Mouse (Mus musculus) lung, embryonic 14.5 days (tissue): Measurements from ENCODE around the gene Tdrd7. TPM values are rescaled to one million over a fixed set of nuclear protein-coding genes. Genes with fewer than 3 reads are reported as not detected.

Experiments
- ATAC-seq: fragments of 200-750 bp; cut with Nextera tagmentation; 2 replicates; pipeline ENCODE4 v1.8.0; 2017; ENCODE audit warnings: mild to moderate bottlenecking, moderate TSS enrichment, moderate library complexity; ENCODE audit not compliant: insufficient read depth
- DNase-seq: peaks from one replicate; pipeline ENCODE4 v3.0.0-alpha.2; 2015
- H3K27ac ChIP-seq: fragments of 300-500 bp; sonication (generic); 2 replicates; pipeline ENCODE4 v1.5.1; 2014; ENCODE audit warnings: low read depth, mild to moderate bottlenecking, moderate library complexity
- H3K27me3 ChIP-seq: fragments of 300-500 bp; sonication (generic); 2 replicates; pipeline ENCODE4 v1.6.1; 2014; ENCODE audit warnings: low read length, control low read depth; ENCODE audit not compliant: insufficient read depth
- H3K36me3 ChIP-seq: fragments of 300-500 bp; sonication (generic); 2 replicates; pipeline ENCODE4 v1.6.1; 2014; ENCODE audit warnings: control low read depth; ENCODE audit not compliant: insufficient read depth
- H3K4me1 ChIP-seq: fragments of 300-500 bp; sonication (generic); 2 replicates; pipeline ENCODE4 v1.6.1; 2014; ENCODE audit warnings: antibody characterized with exemption, control low read depth; ENCODE audit not compliant: insufficient read depth
- H3K4me2 ChIP-seq: fragments of 300-500 bp; sonication (generic); 2 replicates; pipeline ENCODE4 v1.6.1; 2014; ENCODE audit warnings: mild to moderate bottlenecking
- H3K4me3 ChIP-seq: fragments of 300-500 bp; sonication (generic); 2 replicates; pipeline ENCODE4 v1.5.1; 2014; ENCODE audit warnings: low read depth, low read length
- H3K9ac ChIP-seq: fragments of 300-500 bp; sonication (generic); 2 replicates; pipeline ENCODE4 v1.6.1; 2014
- H3K9me3 ChIP-seq: fragments of 300-500 bp; sonication (generic); 2 replicates; pipeline ENCODE4 v1.6.1; 2016; ENCODE audit warnings: low read depth, low read length, control low read depth
- CTCF ChIP-seq: IDR thresholded peaks from 2 replicates; pipeline ENCODE4 v1.5.1; 2016; ENCODE audit warnings: antibody characterized with exemption, low read depth
- WGBS: fragments of 180-500 bp; shearing (Covaris S2); extraction: QIAGEN DNeasy Blood & Tissue Kit; methylation state at CpG from one replicate; pipeline ENCODE4 v1.1.7; 2014; 5-methylcytosine and 5-hydroxymethylcytosine counted together
- polyA plus RNA-seq: library from polyadenylated mRNA; unstranded; fragments of >200 nt; fragmentation: Nextera tagmentation; extraction: Ambion mirVana; gene quantifications from 2 replicates; pipeline ENCODE4 v1.2.1, GENCODE M21; 2014

The Tdrd7 gene
- polyA plus RNA-seq, 1 experiment from 2014 or later, result 15.8 TPM

DNA sequence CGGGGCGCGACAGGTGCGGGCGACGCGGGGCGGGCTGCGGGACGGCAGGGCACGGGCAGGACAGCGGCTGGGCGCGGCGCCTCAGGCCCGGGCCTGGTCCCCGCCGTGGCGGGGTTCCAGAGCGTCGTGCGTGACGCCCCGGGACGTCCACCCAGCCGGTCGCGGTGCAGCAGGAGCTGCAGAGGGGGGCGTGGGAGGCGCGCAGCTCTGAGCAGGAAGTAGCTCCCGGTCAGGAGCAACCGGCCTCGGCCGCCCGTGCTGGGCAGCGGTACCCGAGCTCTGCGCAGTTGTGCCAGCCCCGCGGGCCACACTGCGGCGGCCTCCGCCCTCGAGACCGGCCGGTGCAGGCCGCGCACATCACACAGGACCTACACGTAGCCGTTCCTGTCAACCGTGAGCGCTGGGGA, 7.3 kb downstream of the Tdrd7 start:
- no peak for TF ChIP-seq CTCF
- H3K27me3 ChIP-seq, result no peaks in the 10 kb centered on the region; the same call in 1 of the 2 replicates
- DNase-seq (peak; percentile 59), ATAC-seq (peak; percentile 83)
- H3K4me3 ChIP-seq, result peak overlapping the region; percentile 91
- H3K9ac ChIP-seq, result peak overlapping the region; percentile 74
- no peaks in the 10 kb centered on the region for H3K9me3 ChIP-seq
- under 1% methylated on average over 46 of the region's 53 CpGs for WGBS
- no peaks in the 10 kb centered on the region; the same call in 1 of the 2 replicates for H3K4me1 ChIP-seq
- H3K27ac ChIP-seq, result no peak overlapping the region
- H3K4me2 ChIP-seq, result peak overlapping the region; percentile 94
- H3K36me3 ChIP-seq, result no peaks in the 10 kb centered on the region

GRCm38 (mm10) chr4:45972951-45973350, 7.8 kb downstream of the Tdrd7 start:
- WGBS, result 25% methylated on average over 9 of the region's 9 CpGs
- no peak for TF ChIP-seq CTCF
- H3K27me3 ChIP-seq, result no peaks in the 10 kb centered on the region; the same call in 1 of the 2 replicates

GRCm38 (mm10) chr4:45976931-45977667, 12.0 kb downstream of the Tdrd7 start:
- Histone ChIP-seq H3K4me2 (no peak overlapping the region), H3K9me3 (no peaks in the 10 kb centered on the region), H3K4me1 (no peaks in the 10 kb centered on the region; the same call in 1 of the 2 replicates), H3K36me3 (no peaks in the 10 kb centered on the region), H3K4me3 (no peak overlapping the region), H3K27me3 (no peaks in the 10 kb centered on the region; the same call in 1 of the 2 replicates), H3K9ac (no peak overlapping the region), H3K27ac (no peak overlapping the region)
- whole genome bisulfite sequencing, result 77% methylated on average over 6 of the region's 6 CpGs
- DNase-seq (no peak), ATAC-seq (no peak)
- TF ChIP-seq CTCF, result no peak

More at GRCm38 (mm10) chr4:45972951-45973350, 7.8 kb downstream of the Tdrd7 start:
- no peaks in the 10 kb centered on the region; the same call in 1 of the 2 replicates for H3K4me1 ChIP-seq
- peak overlapping the region; percentile 91 for H3K4me3 ChIP-seq
- H3K36me3 ChIP-seq, result no peaks in the 10 kb centered on the region
- DNase-seq, result no peak
- H3K9me3 ChIP-seq, result no peaks in the 10 kb centered on the region
- no peak for ATAC-seq
- no peak overlapping the region for H3K27ac ChIP-seq
- H3K4me2 ChIP-seq, result peak overlapping the region; percentile 94
- H3K9ac ChIP-seq, result peak overlapping the region; percentile 74

DNA sequence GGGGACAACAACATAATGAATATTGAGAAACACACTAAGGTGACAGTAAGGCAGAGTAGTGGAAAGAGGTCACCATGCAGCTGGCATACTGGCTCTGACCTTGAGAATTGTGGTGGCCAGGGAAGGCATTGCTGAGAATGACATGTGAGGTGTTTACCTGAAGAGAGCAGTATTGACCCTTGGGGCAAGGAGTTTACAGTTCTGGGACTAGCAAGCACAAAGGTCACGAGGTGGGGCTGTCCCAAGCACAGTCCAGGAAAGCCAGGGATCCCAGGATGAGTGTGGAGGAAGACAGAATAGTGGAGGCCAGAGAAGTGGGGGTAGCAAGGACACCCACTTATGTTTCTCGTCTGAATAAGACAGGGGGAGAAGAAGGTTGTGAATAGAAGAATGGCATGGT, 14.8 kb downstream of the Tdrd7 start:
- WGBS, result 17% methylated on average over 2 of the region's 2 CpGs
- no peak overlapping the region for H3K9ac ChIP-seq
- no peak for DNase-seq

GRCm38 (mm10) chr4:45981054-45981453, 15.9 kb downstream of the Tdrd7 start:
- no peak for ATAC-seq
- Histone ChIP-seq H3K27ac (no peak overlapping the region), H3K4me2 (no peak overlapping the region), H3K4me1 (no peaks in the 10 kb centered on the region), H3K9ac (no peak overlapping the region), H3K27me3 (no peaks in the 10 kb centered on the region), H3K36me3 (no peaks in the 10 kb centered on the region), H3K9me3 (no peaks in the 10 kb centered on the region), H3K4me3 (no peak overlapping the region)
- DNase-seq, result no peak
- TF ChIP-seq CTCF, result no peak

More for the DNA sequence above, 14.8 kb downstream of the Tdrd7 start:
- Histone ChIP-seq H3K4me2 (no peak overlapping the region), H3K27ac (no peak overlapping the region), H3K4me3 (no peak overlapping the region), H3K9me3 (no peaks in the 10 kb centered on the region), H3K4me1 (no peaks in the 10 kb centered on the region), H3K36me3 (no peaks in the 10 kb centered on the region), H3K27me3 (no peaks in the 10 kb centered on the region)
- TF ChIP-seq CTCF, result no peak
- ATAC-seq, result no peak

DNA sequence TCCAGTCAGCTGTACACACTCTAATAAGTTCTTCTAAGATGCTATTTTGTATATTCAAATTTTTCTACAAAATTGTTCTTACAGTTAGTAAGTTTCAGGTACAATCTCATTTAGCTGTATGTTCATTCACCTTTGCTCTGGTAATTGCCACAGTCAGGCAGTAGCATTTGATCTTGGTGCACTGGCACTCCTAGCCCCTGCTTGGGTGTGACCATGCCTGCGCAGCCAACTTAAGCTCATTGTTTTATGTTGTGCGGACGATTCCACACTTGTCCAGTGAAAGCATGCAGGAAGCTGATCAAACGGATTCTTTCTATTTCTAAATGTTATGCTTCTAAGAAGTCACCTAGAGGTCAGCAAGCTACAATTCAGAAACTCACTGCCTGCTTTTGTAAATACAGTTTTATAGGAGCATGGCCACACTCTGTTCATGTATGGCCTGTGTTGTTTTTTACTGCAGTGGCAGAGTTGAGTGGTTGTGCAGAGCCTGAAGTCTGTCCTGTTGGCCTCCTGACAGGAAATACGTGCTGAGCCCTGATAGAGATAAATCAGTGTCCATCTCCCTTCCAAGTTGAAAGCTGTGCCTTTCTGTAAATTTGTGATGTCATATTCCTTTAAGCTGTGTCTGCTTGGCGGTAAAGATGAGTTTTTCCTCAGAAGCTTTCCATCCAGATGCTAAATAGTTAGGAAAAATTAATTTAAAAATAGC, 25.4 kb downstream of the Tdrd7 start:
- Histone ChIP-seq H3K9ac (no peak overlapping the region), H3K27ac (no peak overlapping the region; the same call in 1 of the 2 replicates), H3K27me3 (no peaks in the 10 kb centered on the region), H3K4me1 (no peaks in the 10 kb centered on the region), H3K4me3 (no peak overlapping the region), H3K9me3 (no peaks in the 10 kb centered on the region), H3K4me2 (no peak overlapping the region), H3K36me3 (peaks cover 8% of the 10 kb centered on the region; the same call in 1 of the 2 replicates)
- TF ChIP-seq CTCF, result no peak
- ATAC-seq (no peak), DNase-seq (peak; percentile 55)
- 27% methylated on average over 6 of the region's 6 CpGs for WGBS

DNA sequence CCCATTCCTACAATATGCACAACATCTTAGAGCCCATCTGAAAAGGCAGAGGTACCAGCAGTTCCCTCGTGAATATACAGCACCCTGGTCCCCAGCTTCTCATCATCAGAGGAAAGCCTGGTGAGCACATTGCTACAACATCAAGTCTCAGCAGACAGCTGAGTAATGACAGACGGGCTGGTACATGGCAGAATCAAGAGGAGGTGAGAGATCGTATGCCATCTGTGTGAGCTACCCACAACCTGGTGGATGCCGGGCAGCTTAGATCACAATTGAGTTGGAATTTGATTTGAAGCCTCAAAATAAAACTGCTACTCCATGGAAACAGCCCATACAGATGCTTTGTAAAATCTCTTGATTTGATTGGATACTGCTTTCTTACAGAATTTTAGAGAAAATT, 33.4 kb downstream of the Tdrd7 start:
- no peak for ATAC-seq
- Histone ChIP-seq H3K27ac (no peak overlapping the region), H3K9ac (no peak overlapping the region), H3K27me3 (no peaks in the 10 kb centered on the region), H3K4me2 (no peak overlapping the region), H3K4me3 (no peak overlapping the region), H3K4me1 (no peaks in the 10 kb centered on the region), H3K9me3 (no peaks in the 10 kb centered on the region), H3K36me3 (0 out of 2 replicates have a peak, but pooled peaks cover 3% of the 10 kb centered on the region)
- no peak for DNase-seq
- TF ChIP-seq CTCF, result no peak
- WGBS, result 78% methylated on average over 4 of the region's 4 CpGs
